ENCODE assay signal across 15 mouse cellular contexts in the genomic region with DNA sequence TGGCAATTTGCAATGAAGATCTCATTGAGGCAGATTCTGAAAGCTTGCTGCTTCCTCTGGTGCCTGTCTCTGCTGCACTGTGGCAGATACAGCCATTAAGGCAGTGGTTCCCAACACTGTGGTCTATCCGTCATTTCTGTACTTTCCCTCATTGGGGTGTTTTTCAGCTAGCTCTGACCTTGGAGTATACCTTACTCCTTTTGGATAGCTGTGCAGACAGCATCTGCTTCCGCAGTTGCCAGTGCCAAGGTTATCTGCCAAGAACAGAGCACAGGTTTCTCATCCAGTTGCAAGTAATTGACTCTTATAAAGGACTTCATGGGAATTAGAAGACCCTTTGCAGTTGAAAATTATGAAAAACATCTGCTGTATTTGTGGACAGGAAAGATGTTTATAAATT.
DNase-seq lines count a peak whose midpoint lies in the region; ATAC-seq and TF ChIP-seq lines count a peak whose summit lies in the region.
"Had no signal": no experiment of that assay in that cellular context is flagged by ENCODE, and none has a peak within 500 bp of the region (broad histone marks: within the 10 kb centered on the region; RNA-seq: fewer than 3 reads in every experiment).

No protein-coding gene starts in this region.

- peaks cover 23% of the 10 kb centered on the region for H3K4me1 ChIP-seq in heart, embryonic 15.5 days (replicated peaks)
- H3K4me1 ChIP-seq in MEL (ENCODE audit: control insufficient read depth in 1 of 2, insufficient read depth in 2 of 2, low read length in 2 of 2): peaks cover 32 to 40% of the 10 kb centered on the region in 2 experiments
- peaks cover 16% of the 10 kb centered on the region for H3K4me1 ChIP-seq in liver, embryonic 11.5 days (replicated peaks; ENCODE audit: control insufficient read depth, insufficient read depth, low read length)
- no peaks in the 10 kb centered on the region for H3K4me1 ChIP-seq in midbrain, postnatal 0 days (ENCODE audit: insufficient read depth, low read length)

- TF ChIP-seq POLR2A in MEL (IDR thresholded peaks at IDR 0.05; ENCODE audit: control insufficient read depth in 1 of 2, insufficient read depth in 1 of 2, low read depth in 1 of 2, low read length in 2 of 2, poor library complexity in 1 of 2): no peak

- no peaks in the 10 kb centered on the region for H3K27me3 ChIP-seq in heart, embryonic 15.5 days
- no peaks in the 10 kb centered on the region for H3K27me3 ChIP-seq in MEL (ENCODE audit: control insufficient read depth in 1 of 2, insufficient read depth in 2 of 2, low read length in 2 of 2)
- H3K27me3 ChIP-seq in liver, embryonic 11.5 days (replicated peaks; ENCODE audit: control insufficient read depth, insufficient read depth, low read length): no peaks in the 10 kb centered on the region
- no peaks in the 10 kb centered on the region for H3K27me3 ChIP-seq in midbrain, postnatal 0 days (ENCODE audit: insufficient read depth, low read length)
- H3K27me3 ChIP-seq: hindbrain, embryonic 13.5 days; liver, embryonic 15.5 days had no signal

- peak in 1 of 2 experiments; percentile 21; a peak in 1 of 4 replicates for TF ChIP-seq EP300 in MEL (IDR thresholded peaks at IDR 0.05; ENCODE audit: low read depth in 1 of 2, low read length in 2 of 2)

- no peaks in the 10 kb centered on the region for H3K79me2 ChIP-seq in MEL (ENCODE audit: control insufficient read depth, insufficient read depth, low read length, poor library complexity)

- H3K27ac ChIP-seq in heart, embryonic 15.5 days: peak overlapping the region; percentile 31; the same call in 1 of the 2 replicates
- H3K27ac ChIP-seq in MEL (ENCODE audit: control insufficient read depth, low read depth, low read length): peak overlapping the region; percentile 95
- no peak overlapping the region for H3K27ac ChIP-seq in liver, embryonic 11.5 days (ENCODE audit: low read depth, low read length)
- no peak overlapping the region for H3K27ac ChIP-seq in midbrain, postnatal 0 days (ENCODE audit: low read depth, low read length)
- H3K27ac ChIP-seq: hindbrain, embryonic 13.5 days; liver, embryonic 15.5 days had no signal

- no peak overlapping the region for H3K9ac ChIP-seq in heart, embryonic 15.5 days
- H3K9ac ChIP-seq in MEL (ENCODE audit: control insufficient read depth, low read depth, low read length, poor library complexity, severe bottlenecking): peak overlapping the region; percentile 43
- H3K9ac ChIP-seq in liver, embryonic 11.5 days (ENCODE audit: low read depth, low read length): no peak overlapping the region
- no peak overlapping the region for H3K9ac ChIP-seq in midbrain, postnatal 0 days (replicated peaks; ENCODE audit: low read length, poor library complexity, severe bottlenecking)
- H3K9ac ChIP-seq: hindbrain, embryonic 13.5 days; liver, embryonic 15.5 days had no signal

- TF ChIP-seq CTCF in MEL (IDR thresholded peaks at IDR 0.05 in 2 of 3, conservative IDR thresholded peaks at IDR 0.05 in 1 of 3; ENCODE audit: control insufficient read depth in 1 of 3, insufficient read depth in 1 of 3, low read depth in 2 of 3, low read length in 3 of 3, poor library complexity in 1 of 3, severe bottlenecking in 1 of 3): no peak
- no peak for TF ChIP-seq CTCF in midbrain, postnatal 0 days (IDR thresholded peaks at IDR 0.05)

- 58% methylated on average over 2 of the region's 2 CpGs for WGBS in heart, embryonic 15.5 days
- 51% methylated on average over 2 of the region's 2 CpGs for WGBS in liver, embryonic 11.5 days
- 83% methylated on average over 2 of the region's 2 CpGs for WGBS in midbrain, postnatal 0 days

- H3K4me2 ChIP-seq in heart, embryonic 15.5 days: no peak overlapping the region
- H3K4me2 ChIP-seq in liver, embryonic 11.5 days: no peak overlapping the region
- H3K4me2 ChIP-seq in midbrain, postnatal 0 days (ENCODE audit: low read depth, low read length, poor library complexity, severe bottlenecking): no peak overlapping the region
- H3K4me2 ChIP-seq: hindbrain, embryonic 13.5 days; liver, embryonic 15.5 days had no signal

- intact Hi-C loops in heart, postnatal 36 days (cut with DNase I): loop anchor here (5.0 kb wide), 1 partner anchor 83 kb away; no protein-coding TSS in a partner anchor

- no peaks in the 10 kb centered on the region for H3K36me3 ChIP-seq in heart, embryonic 15.5 days
- peaks cover 0 to 56% of the 10 kb centered on the region in 2 experiments; a peak in 2 of 4 replicates for H3K36me3 ChIP-seq in MEL (ENCODE audit: control insufficient read depth in 1 of 2, insufficient read depth in 2 of 2, low read length in 2 of 2)
- no peaks in the 10 kb centered on the region for H3K36me3 ChIP-seq in liver, embryonic 11.5 days (ENCODE audit: control insufficient read depth, insufficient read depth, low read length)
- no peaks in the 10 kb centered on the region for H3K36me3 ChIP-seq in midbrain, postnatal 0 days (ENCODE audit: insufficient read depth, low read length)
- H3K36me3 ChIP-seq: hindbrain, embryonic 13.5 days; liver, embryonic 15.5 days had no signal

- DNase-seq in cerebellum, postnatal 10 days: peak; percentile 15 to 18
- DNase-seq in cerebellum, postnatal 36 days: no peak
- DNase-seq in heart, postnatal 36 days: no peak
- peak; percentile 82 for DNase-seq in MEL (ENCODE audit: low read depth, low spot score)
- DNase-seq in liver, embryonic 11.5 days (ENCODE audit: low spot score): no peak
- DNase-seq in midbrain, postnatal 0 days (ENCODE audit: low spot score): no peak
- DNase-seq: cerebellum, adult 9-10 months; layer of hippocampus, postnatal 36 days; midbrain, embryonic 14.5 days; thymus, adult 18-20 months had no signal

- no peak for ATAC-seq in heart, embryonic 15.5 days (replicated peaks; ENCODE audit: insufficient number of reproducible peaks, insufficient read depth, low FRiP score, low read depth)
- peak; percentile 57 for ATAC-seq in liver, embryonic 11.5 days (replicated peaks; ENCODE audit: low FRiP score)
- no peak for ATAC-seq in activated CD4-positive, CD25-positive, alpha-beta regulatory T cell, adult 4 months
- no peak for ATAC-seq in midbrain, postnatal 0 days (ENCODE audit: low FRiP score)
- ATAC-seq: intestine, postnatal 0 days had no signal

- H3K9me3 ChIP-seq in heart, embryonic 15.5 days (replicated peaks): no peaks in the 10 kb centered on the region
- no peaks in the 10 kb centered on the region for H3K9me3 ChIP-seq in MEL (replicated peaks; ENCODE audit: insufficient read depth, low read length)
- no peaks in the 10 kb centered on the region for H3K9me3 ChIP-seq in liver, embryonic 11.5 days (ENCODE audit: control insufficient read depth, low read length)
- no peaks in the 10 kb centered on the region for H3K9me3 ChIP-seq in midbrain, postnatal 0 days (ENCODE audit: low read length)
- H3K9me3 ChIP-seq: hindbrain, embryonic 13.5 days; liver, embryonic 15.5 days had no signal

- TF ChIP-seq RAD21 in MEL (IDR thresholded peaks at IDR 0.05; ENCODE audit: low read depth, low read length): no peak

- H3K4me3 ChIP-seq in heart, embryonic 15.5 days: no peak overlapping the region
- H3K4me3 ChIP-seq in MEL (ENCODE audit: control insufficient read depth in 1 of 2, insufficient read depth in 1 of 2, low read depth in 2 of 2, low read length in 2 of 2): peak overlapping the region; percentile 19; a peak in 3 of 4 replicates
- H3K4me3 ChIP-seq in liver, embryonic 11.5 days (ENCODE audit: low read depth, low read length): no peak overlapping the region
- no peak overlapping the region for H3K4me3 ChIP-seq in midbrain, postnatal 0 days (ENCODE audit: low read depth, low read length)
- H3K4me3 ChIP-seq: hindbrain, embryonic 13.5 days; liver, embryonic 15.5 days had no signal

TF ChIP-seq in MEL, 35 proteins besides CTCF, POLR2A, EP300 and RAD21:
- peak; percentile 22; the same call in 1 of the 2 replicates for TF ChIP-seq ELF1 (IDR thresholded peaks at IDR 0.05; ENCODE audit: low read depth, low read length)
- TF ChIP-seq KAT2A (conservative IDR thresholded peaks at IDR 0.05; ENCODE audit: low read depth, low read length): no peak
- TF ChIP-seq TCF12 (IDR thresholded peaks at IDR 0.05; ENCODE audit: low read depth, low read length): peak; percentile 57
- no peak for TF ChIP-seq CHD2 (IDR thresholded peaks at IDR 0.05; ENCODE audit: low read length)
- TF ChIP-seq TAL1 (IDR thresholded peaks at IDR 0.05; ENCODE audit: low read length): peak; percentile 84
TF ChIP-seq in MEL: peak in this region for 3.

Comparison
In these comparisons a context has a peak if more than half of its experiments do, and no peak if none do; other contexts are left out.
1. DNase-seq: peak in cerebellum, postnatal 10 days (2 of 2) and MEL (single experiment); none in cerebellum, postnatal 36 days (0 of 2), heart, postnatal 36 days (0 of 2), liver, embryonic 11.5 days (single experiment) and midbrain, postnatal 0 days (single experiment).
2. H3K27ac ChIP-seq: peak in heart, embryonic 15.5 days (single experiment) and MEL (single experiment); none in liver, embryonic 11.5 days (single experiment) and midbrain, postnatal 0 days (single experiment).
3. H3K4me3 ChIP-seq: peak in MEL (2 of 2); none in heart, embryonic 15.5 days (single experiment), liver, embryonic 11.5 days (single experiment) and midbrain, postnatal 0 days (single experiment).